Mouse (Mus musculus) embryonic fibroblast, embryonic 13.5 days (primary cell): ENCODE data around the gene Mrps34.

Experiments
- CTCF ChIP-seq: IDR thresholded peaks from 2 replicates; pipeline ENCODE4 v1.5.1; 2011; ENCODE audit warnings: mild to moderate bottlenecking, control low read depth, low read length, moderate library complexity, borderline replicate concordance; ENCODE audit not compliant: insufficient read depth
- POLR2A ChIP-seq: IDR thresholded peaks from 2 replicates; pipeline ENCODE4 v1.6.1; 2011; ENCODE audit warnings: low read depth, mild to moderate bottlenecking, control low read depth, low read length, moderate library complexity

GRCm38 (mm10) chr17:24850773-24851127 is 44.2 kb upstream of the Mrps34 start:
- TF ChIP-seq CTCF (no peak), POLR2A (no peak)
